Mouse (Mus musculus): ENCODE results near the gene Ctsw. TPM values are rescaled to one million over a fixed set of nuclear protein-coding genes. Genes with fewer than 3 reads are reported as not detected.
A peak's percentile ranks its signal among the peaks of the same experiment; 100 is the strongest.

Ctsw gene
- polyA plus RNA-seq, 1 experiment: 3.7 TPM

DNA sequence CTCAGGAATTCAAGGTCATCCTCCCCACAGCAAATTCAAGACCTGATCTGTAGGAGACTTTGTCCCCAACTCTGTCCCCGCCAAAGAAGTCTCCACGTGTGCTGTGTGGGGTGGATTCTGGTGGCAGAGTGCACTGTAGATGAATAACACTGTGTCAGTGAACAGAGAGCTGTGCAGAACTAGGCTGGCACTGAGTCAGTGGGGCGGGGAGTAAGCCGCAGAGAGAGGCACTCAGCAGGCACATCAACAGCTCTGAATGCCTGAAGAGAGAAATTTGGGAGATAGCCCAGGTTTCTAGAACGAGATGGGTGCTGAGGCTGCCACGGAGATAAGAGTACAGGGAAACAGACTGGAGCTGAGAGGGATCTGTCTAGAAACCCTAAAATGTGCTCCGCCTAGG is 9.3 kb downstream of the Ctsw start:
- TF ChIP-seq POLR2A (IDR thresholded peaks at IDR 0.05; ENCODE audit: borderline replicate concordance, extremely low read depth, insufficient read depth, insufficient read length, poor library complexity, severe bottlenecking): no peak
- no peak for TF ChIP-seq CTCF (IDR thresholded peaks at IDR 0.05; ENCODE audit: borderline replicate concordance, extremely low read depth, insufficient read depth, insufficient read length)
- DNase-seq (ENCODE audit: low read depth): no peak

DNA sequence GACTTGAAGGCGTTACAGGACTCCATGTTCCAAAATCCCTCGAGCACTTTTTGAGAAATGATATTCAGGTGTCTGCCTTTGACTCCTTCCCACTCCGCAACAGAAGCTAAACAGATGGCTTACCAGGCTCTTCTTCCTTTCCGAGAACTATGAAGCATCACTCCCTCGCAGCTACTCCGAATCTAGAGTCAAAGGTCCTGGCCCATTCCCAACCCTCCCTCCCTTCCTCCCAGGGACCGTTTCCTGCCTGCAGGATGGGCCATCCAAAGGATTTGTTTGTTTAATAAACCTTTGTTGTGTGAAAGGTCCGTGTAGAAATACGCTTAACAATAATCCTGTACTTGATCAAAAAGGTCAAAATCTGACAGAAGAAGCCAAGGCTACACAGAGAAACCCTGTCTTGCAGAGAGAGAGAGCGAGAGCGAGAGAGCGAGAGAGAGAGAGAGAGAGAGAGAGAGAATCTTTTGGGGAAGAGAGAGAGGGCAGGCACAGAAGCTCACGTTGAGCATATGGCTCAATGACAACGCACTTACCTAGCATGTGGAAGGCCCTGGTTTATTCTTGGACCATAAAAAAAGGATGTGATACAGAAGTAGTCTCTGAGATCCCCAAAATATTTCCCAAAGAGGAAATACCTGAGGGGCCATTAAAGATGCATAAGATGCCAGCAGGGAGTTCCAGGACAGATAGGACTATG is 10.4 kb downstream of the Ctsw start, which contains the start of gene Ccdc85b:
Gene Ccdc85b (minus strand): TSS at position 149 of the 697 bp plus-strand sequence.
- DNase-seq (ENCODE audit: low read depth): no peak
- TF ChIP-seq CTCF (IDR thresholded peaks at IDR 0.05; ENCODE audit: borderline replicate concordance, extremely low read depth, insufficient read depth, insufficient read length) (no peak), POLR2A (IDR thresholded peaks at IDR 0.05; ENCODE audit: borderline replicate concordance, extremely low read depth, insufficient read depth, insufficient read length, poor library complexity, severe bottlenecking) (no peak)

- DNase-seq (ENCODE audit: low read depth): peak; percentile 98
- TF ChIP-seq CTCF (IDR thresholded peaks at IDR 0.05; ENCODE audit: borderline replicate concordance, extremely low read depth, insufficient read depth, insufficient read length) (peak; percentile 25; the same call in 1 of the 2 replicates), POLR2A (IDR thresholded peaks at IDR 0.05; ENCODE audit: borderline replicate concordance, extremely low read depth, insufficient read depth, insufficient read length, poor library complexity, severe bottlenecking) (peak; percentile 77; the same call in 1 of the 2 replicates)
Observed at GRCm38 (mm10) chr19:5456922-5457745, 11.2 kb downstream of the Ctsw start.

GRCm38 (mm10) chr19:5456241-5456921 is 11.9 kb downstream of the Ctsw start:
- peak; percentile 16 for DNase-seq (ENCODE audit: low read depth)
- TF ChIP-seq POLR2A (IDR thresholded peaks at IDR 0.05; ENCODE audit: borderline replicate concordance, extremely low read depth, insufficient read depth, insufficient read length, poor library complexity, severe bottlenecking) (no peak), CTCF (IDR thresholded peaks at IDR 0.05; ENCODE audit: borderline replicate concordance, extremely low read depth, insufficient read depth, insufficient read length) (no peak)

DNA sequence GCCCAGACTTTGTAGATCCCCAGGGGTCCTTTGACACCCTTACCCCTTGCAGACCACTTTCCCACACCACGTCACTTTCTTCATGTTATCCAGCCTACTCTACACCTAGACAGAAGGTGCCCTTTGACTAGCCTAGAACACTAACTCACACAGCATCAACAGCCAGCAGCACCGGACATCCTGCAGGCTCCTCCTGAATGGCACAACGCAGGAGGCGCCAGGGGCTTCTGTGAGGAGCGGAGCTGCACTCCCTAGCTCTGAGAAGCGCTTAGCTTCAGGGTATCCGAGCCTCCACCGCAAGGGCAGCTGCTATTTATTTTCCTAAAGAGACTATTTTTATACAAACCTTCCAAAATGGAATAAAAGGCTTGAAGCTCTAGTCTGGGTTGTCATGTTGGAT is 12.7 kb downstream of the Ctsw start:
- TF ChIP-seq CTCF (IDR thresholded peaks at IDR 0.05; ENCODE audit: borderline replicate concordance, extremely low read depth, insufficient read depth, insufficient read length): no peak
- no peak for TF ChIP-seq POLR2A (IDR thresholded peaks at IDR 0.05; ENCODE audit: borderline replicate concordance, extremely low read depth, insufficient read depth, insufficient read length, poor library complexity, severe bottlenecking)
- peak; percentile 19 for DNase-seq (ENCODE audit: low read depth)

DNA sequence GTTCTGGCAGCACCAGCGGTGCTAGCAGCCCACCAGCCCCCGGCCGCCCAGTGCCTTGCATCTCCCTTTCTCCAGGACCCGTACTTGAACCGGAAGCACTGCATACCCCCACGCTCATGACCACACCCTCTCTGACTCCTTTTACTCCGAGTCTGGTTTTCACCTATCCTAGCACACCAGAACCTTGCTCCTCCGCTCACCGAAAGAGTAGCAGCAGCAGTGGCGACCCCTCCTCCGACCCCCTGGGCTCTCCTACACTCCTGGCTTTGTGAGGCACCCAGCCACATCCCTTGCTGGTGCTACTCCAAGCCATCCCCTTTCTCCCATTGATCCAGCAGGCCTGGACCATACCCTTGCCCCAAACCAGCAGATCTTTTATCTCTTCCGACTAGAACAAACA is 13.3 kb downstream of the Ctsw start:
- TF ChIP-seq POLR2A (IDR thresholded peaks at IDR 0.05; ENCODE audit: borderline replicate concordance, extremely low read depth, insufficient read depth, insufficient read length, poor library complexity, severe bottlenecking) (no peak), CTCF (IDR thresholded peaks at IDR 0.05; ENCODE audit: borderline replicate concordance, extremely low read depth, insufficient read depth, insufficient read length) (no peak)
- DNase-seq (ENCODE audit: low read depth): no peak

DNA sequence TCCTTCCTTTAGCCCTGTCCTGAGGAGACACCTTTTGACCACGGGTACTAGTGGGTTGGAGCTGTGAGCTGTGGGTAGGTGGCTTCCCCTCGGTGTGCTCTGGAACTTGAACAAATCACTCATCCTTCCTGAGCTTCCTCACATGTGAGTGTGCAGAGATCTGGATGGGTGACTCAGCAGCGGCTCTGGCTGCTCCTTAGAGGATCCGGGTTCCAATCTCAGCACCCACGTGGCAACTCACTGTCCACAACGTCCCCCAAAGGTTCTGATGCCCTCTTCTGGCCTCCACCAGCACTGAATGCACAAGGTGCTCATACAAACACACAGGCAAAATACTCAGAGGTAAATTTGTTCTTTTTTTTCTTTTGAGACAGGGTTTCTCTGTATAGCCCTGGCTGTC is 16.5 kb downstream of the Ctsw start:
- DNase-seq (ENCODE audit: low read depth): no peak
- no peak for TF ChIP-seq CTCF (IDR thresholded peaks at IDR 0.05; ENCODE audit: borderline replicate concordance, extremely low read depth, insufficient read depth, insufficient read length)
- TF ChIP-seq POLR2A (IDR thresholded peaks at IDR 0.05; ENCODE audit: borderline replicate concordance, extremely low read depth, insufficient read depth, insufficient read length, poor library complexity, severe bottlenecking): no peak

DNA sequence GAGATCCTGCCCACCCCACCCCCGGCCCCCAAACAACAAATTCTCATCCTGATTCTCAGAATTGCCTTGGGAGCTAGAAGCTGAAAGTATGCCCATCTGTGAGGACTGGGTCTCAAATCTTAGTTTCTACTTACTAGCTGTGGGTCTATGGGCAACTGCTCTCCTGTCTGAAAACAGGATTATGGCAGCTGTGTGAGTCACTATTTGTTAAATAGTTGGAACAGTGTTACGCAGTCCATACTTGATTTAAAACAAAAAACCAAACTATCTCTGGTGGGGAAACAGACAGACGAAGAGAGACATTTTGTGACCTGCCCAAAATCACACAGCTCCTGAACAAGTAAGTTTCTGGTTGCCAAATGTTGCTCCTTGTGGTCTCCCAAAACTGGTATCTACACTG is 18.6 kb downstream of the Ctsw start:
- no peak for DNase-seq (ENCODE audit: low read depth)
- TF ChIP-seq CTCF (IDR thresholded peaks at IDR 0.05; ENCODE audit: borderline replicate concordance, extremely low read depth, insufficient read depth, insufficient read length) (no peak), POLR2A (IDR thresholded peaks at IDR 0.05; ENCODE audit: borderline replicate concordance, extremely low read depth, insufficient read depth, insufficient read length, poor library complexity, severe bottlenecking) (no peak)

DNA sequence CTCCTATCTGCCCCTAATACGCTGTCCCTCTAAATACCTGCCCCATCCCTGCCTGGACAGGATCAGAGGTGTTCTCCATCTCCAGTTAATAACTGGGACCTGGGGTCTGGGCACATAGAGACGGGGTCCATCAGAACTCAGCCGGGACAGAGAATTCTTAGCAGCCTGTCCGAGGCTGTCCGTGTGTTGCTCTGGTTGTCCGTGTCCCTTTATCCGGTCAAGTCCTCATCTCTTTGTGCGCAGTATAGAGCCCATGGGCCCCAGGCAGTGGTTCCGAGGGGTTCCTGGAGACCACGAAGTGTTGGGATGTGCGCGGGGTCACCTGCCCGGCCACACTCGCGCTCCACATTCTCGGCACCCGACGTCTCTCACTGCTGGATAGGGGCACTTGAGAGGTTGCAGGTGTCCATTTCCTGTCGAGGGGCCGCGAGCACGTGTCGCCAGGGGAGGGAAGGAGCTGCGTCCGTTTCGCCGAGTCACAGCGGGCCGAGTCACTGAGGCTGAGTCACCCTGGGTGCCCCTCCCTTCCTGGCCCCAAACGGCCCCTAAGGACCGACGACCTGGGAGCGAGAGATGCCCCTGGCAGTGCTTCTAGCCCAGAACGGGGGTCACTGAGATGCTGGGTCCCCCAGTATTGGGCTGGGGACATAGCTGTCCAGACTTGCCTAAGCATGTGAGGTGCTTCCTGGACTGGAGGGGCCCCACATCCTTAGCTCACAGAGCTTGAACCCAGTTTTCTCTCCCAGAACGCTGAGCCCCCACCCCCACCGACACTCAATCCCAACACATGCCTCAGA is 19.8 kb downstream of the Ctsw start:
- DNase-seq (ENCODE audit: low read depth): no peak
- TF ChIP-seq CTCF (IDR thresholded peaks at IDR 0.05; ENCODE audit: borderline replicate concordance, extremely low read depth, insufficient read depth, insufficient read length): no peak
- TF ChIP-seq POLR2A (IDR thresholded peaks at IDR 0.05; ENCODE audit: borderline replicate concordance, extremely low read depth, insufficient read depth, insufficient read length, poor library complexity, severe bottlenecking): no peak

DNA sequence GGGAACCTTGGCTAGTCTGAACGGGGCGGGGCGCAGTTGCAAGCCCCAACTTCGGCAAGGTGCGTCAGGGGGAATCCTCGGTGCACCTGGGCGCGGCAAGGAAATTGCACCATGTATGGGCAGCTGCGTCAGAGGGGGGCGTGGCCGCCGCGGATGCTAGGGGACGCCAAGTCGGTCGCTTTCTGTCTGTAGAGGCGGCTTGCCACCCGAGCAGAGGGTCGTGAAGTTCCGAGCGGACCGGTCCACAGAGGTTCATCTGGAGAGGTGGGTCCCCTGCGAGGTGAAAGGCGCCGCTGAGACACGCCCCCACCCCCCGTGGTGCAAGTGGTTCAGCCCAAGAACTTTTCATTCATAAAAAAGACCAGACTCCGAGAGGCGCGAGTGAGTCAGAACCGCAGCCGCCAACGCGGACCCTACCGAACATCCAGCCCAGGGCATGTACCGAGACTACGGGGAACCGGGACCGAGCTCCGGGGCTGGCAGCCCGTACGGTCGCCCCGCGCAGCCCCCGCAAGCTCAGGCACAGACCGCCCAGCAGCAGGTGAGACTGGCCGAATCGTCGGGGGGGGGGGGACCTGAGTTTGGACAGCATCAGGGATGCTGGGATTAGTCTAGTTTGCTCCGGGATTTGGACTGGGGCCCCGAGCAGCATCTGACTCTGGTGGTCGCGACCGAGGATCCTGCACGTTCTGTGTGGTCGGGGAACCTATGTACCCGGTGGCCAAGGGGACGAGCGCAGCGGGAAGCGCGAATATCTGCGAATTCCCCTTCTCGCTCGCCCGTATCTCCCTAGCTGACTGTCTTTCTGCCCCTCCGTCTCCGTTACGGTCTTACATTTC is 20.6 kb downstream of the Ctsw start, which contains the start of gene Fosl1:
Gene Fosl1 (plus strand): TSS at position 33 of the 839 bp plus-strand sequence.
- peak; percentile 78 for DNase-seq (ENCODE audit: low read depth)
- TF ChIP-seq POLR2A (IDR thresholded peaks at IDR 0.05; ENCODE audit: borderline replicate concordance, extremely low read depth, insufficient read depth, insufficient read length, poor library complexity, severe bottlenecking) (no peak), CTCF (IDR thresholded peaks at IDR 0.05; ENCODE audit: borderline replicate concordance, extremely low read depth, insufficient read depth, insufficient read length) (no peak)
